Mouse (Mus musculus) testis, adult 2 months (tissue): Measurements from ENCODE around the gene Ywhag.

Source experiments
- CTCF ChIP-seq: fragments of 200-500 bp; IDR thresholded peaks from 2 replicates; pipeline ENCODE4 v1.5.1; 2012; ENCODE audit warnings: low read depth, mild to moderate bottlenecking, inconsistent platforms, low read length, moderate library complexity; ENCODE audit not compliant: control insufficient read depth, insufficient read depth, insufficient replicate concordance
- POLR2A ChIP-seq: fragments of 200-500 bp; IDR thresholded peaks from 2 replicates; pipeline ENCODE4 v1.6.1; 2012; ENCODE audit warnings: low read depth, mild to moderate bottlenecking, inconsistent platforms, low read length, moderate library complexity; ENCODE audit not compliant: control insufficient read depth

- TF ChIP-seq POLR2A (no peak), CTCF (no peak)
These were observed 64.6 kb downstream of the Ywhag start for GRCm38 (mm10) chr5:135869661-135870423.
